Mouse (Mus musculus): ENCODE measurements around the gene Gimap8.
A peak's percentile ranks its signal among the peaks of the same experiment; 100 is the strongest.

Gene Gimap8

DNA sequence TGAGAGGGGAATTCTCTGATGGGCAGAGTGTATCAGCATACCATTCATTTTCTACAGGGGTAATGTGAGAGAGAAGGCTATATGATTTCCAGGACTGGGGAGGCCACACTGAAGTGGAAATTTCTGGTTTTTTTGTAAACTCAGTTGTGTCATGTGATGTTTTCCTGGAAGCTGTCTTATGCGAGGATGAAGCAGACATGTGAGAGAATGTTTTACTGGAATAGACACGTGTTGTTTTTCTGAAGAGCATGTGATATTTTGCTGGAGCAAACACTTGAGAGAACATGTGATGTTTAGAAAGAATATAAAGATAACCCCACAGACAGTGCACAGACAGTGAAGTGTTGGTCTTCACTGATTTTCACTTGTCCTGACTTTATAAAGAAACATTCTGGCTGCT, 8.5 kb upstream of the Gimap8 start:
- no peak for DNase-seq

DNA sequence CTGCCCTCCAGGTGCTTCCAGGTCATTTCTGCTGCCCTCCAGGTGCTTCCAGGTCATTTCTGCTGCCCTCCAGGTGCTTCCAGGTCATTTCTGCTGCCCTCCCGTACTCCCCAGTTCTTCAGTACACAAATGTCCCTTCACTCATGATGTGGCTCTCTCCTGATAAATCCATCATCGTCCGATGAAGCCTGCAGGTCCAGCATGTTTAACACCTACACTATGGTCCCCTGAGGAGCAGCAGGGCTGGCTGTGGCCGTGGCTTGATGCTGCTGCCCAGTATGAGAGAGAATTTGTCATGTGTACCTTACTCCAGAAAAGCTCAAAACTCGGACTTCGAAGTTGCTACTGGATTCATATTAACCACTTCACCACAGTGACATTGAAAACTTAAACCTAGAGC, 5.6 kb upstream of the Gimap8 start:
- DNase-seq: no peak

- DNase-seq: no peak
Measured at GRCm38 (mm10) chr6:48642764-48643292, 4.2 kb upstream of the Gimap8 start.

DNA sequence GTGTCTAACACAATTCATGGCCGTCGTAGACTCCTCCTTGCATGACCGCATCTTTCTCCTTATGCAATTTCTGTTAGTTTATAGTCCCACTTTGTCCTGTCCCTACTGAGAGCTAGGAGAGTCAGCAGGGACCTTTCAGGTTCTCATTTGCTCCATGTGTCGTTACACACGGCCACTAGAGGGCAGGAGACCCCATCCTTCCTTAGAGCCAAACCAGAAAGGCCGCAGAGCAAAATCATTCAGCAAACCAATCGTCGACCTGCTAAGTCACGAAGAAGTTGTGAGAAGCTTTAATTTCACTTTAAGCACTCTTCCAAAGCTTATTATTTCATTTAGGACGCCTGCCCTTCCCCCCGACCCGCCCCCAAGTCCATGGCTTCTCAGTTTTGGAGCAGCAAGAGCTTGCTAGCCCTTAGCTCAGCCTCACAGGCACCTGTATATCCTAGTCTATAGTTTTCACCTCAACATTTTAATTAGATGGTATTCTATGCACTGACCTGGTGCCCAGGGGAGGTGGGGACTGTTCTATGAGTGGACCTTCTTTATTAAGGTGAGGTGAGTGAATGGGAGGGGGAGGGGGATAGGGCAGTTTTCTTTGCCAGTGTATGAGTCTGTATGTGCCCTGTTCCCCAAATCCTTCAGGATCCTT, 1.2 kb upstream of the Gimap8 start:
- peak; percentile 44 for DNase-seq

GRCm38 (mm10) chr6:48646309-48646690, 734 bp upstream of the Gimap8 start:
- DNase-seq: no peak

DNA sequence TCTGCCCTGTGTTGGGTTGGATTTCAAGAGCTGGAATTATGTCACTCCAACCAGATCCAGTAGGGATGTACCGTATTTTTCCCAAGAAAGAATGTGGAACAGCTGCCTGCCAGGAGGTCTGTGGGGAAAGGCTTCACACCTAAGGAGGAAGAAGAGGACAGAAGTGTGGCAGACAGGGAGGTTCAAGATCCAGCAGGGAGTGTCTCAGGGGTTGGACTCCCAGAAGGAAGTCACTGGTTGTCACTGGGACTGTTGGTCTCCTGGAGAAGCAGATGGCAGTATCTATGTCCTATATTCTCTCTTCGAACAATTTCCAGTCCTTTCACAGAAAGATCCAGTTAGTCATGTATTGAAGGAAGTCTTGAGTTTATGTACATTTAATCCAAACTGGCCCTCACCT, 577 bp downstream of the Gimap8 start:
- DNase-seq: no peak

DNA sequence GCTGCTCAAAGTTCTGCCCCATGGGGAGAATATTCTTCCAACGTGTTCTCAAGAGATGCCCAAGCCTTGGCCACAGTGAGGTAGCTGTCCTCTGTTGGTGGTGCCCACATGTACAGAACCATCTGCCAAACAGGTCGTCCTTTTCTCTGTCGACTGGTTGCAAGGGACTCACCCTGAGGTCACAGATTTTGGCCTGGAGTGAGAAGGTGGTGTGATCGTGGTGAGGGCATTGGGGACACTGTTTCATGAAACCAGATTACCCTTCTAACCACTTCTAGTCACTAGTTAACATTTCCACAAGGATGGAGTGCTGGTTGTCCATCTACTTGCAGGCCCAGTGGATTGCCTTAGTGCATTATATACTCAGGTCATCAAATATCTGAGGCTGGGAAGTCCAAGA, 1.7 kb downstream of the Gimap8 start:
- DNase-seq: no peak

DNA sequence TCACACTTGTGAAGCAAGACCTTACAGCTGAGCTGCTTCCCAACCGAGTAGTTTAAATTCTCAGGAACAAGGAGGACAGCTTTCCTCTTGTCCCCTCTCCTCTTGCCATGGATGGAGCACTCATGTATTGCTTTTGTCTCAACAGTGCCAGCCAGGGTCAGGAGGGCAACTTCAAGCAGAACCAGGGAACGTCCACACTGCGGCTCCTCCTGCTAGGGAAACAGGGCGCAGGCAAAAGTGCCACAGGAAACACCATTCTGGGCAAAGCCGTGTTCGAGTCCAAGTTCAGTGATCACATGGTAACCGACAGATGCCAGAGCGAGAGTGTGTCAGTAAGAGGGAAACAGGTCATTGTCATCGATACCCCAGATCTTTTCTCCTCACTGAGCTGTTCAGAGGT, 3.0 kb downstream of the Gimap8 start:
- DNase-seq: no peak

- DNase-seq: no peak
Measured at GRCm38 (mm10) chr6:48658721-48659120, 11.7 kb downstream of the Gimap8 start.

DNA sequence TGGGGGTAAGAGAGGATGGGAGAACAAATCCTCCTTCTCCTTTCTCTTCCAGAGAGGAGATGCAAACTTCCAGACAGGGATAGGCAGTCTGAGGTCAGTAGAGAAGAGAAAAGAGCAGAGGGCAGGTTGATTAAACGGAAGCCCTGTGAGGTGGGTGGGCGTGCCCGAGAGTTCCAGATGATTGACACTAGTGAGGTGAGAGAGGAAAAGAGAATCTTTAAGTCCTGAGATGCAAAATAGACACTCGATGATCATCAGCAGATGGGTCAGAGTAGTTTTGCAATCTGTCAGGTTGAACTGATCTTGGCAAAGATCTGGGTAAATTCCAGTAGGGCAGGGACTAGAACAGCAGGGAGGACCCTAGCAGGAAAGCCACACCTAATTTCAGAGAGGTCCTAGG, 17.7 kb downstream of the Gimap8 start:
- DNase-seq: no peak

DNA sequence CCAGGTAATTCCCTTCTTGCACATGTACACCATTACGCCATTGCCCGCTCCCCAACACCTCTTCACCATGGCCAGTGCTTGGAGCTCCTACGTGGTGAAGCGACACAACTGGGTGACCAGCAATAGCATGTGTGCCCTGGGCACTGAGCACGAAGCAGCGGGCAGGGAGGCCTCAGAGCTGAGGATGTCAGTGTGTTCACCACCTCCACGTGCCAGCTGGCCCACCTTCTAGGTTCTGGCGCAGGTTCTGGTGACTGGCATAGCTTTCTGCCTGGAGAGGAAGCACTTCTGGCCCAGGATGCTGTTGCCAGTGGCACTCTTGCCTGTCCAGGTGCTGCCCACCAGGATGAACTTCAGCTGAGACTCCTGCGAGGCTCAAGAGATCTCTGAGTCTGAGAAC, 18.4 kb downstream of the Gimap8 start:
- DNase-seq: no peak

DNA sequence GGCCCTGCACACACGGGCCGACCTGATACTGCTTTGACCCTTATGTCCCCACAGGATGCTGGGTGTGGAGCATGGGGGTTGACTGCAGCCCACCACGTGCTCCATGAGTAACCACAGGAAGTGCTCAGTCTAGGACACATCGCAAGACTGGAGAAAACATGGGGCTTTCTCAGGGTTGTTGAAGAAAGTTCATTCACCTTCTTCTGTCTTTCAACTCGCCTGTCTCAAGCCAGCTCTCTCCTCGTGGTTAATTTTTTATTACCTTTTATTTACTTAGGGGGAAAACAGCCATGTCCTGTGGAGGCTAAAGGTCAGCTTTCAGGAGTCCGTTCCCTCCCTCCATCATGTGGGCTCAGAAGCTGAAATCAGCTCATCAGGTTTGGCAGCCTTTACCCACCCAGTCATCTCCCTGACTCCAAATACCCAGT, 19.1 kb downstream of the Gimap8 start:
- no peak for DNase-seq

GRCm38 (mm10) chr6:48668022-48668421, 21.0 kb downstream of the Gimap8 start:
- DNase-seq: no peak

- no peak for DNase-seq
Measured at GRCm38 (mm10) chr6:48669446-48669969, 22.5 kb downstream of the Gimap8 start.

GRCm38 (mm10) chr6:48674291-48675058, 27.4 kb downstream of the Gimap8 start:
- DNase-seq: no peak

GRCm38 (mm10) chr6:48675400-48675930, 28.4 kb downstream of the Gimap8 start:
- no peak for DNase-seq

DNA sequence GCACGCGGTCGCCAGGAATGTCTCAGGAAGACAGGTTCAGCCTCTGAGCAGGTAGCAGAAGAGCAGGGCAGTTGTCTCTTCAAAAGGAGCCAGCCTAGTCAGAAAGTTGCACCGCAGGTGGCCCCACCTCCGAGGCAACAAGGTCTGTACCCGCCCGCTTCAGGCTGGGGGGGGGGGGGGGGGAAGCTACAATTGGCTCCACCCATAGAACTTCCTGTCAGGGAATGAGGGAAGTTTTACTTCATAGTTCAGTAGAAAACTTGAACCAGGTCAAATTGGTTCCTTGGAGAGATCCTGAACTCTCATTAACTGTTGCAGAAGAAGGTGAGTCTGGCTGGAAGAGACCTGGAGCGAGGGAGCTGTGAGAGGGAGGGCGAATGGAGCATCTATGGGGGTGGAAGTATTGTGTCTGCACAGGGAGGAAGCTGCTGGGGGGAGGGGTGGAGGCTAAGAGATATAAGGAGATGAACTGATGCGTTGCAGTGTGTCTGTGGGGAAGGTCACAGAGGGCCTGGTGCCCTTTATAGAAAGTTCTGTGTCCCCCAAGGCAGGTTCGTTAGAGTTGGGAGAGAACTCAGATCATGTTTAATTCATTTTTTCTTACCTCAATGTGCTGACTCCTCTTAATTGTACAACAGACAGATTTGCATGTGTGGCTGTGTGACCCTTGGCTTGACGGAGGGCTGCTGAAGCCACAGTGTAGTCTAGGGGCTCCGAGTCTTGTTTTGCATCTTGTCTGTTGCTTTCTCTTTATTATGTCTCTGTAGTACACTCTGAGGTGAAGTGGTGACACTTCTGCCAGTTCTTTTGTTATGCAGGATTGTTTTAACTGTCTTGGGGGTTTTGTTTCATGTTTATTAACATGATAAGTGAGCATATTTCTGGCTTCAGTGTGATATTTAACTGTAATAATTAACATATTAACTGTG, 29.2 kb downstream of the Gimap8 start, which contains the start of gene Gimap9:
Gene Gimap9 (plus strand): TSS at position 199 of the 929 bp plus-strand sequence.
- no peak for DNase-seq

GRCm38 (mm10) chr6:48676860-48677415, 29.9 kb downstream of the Gimap8 start:
- DNase-seq: no peak

GRCm38 (mm10) chr6:48677492-48678345, 30.7 kb downstream of the Gimap8 start:
- DNase-seq: no peak

DNA sequence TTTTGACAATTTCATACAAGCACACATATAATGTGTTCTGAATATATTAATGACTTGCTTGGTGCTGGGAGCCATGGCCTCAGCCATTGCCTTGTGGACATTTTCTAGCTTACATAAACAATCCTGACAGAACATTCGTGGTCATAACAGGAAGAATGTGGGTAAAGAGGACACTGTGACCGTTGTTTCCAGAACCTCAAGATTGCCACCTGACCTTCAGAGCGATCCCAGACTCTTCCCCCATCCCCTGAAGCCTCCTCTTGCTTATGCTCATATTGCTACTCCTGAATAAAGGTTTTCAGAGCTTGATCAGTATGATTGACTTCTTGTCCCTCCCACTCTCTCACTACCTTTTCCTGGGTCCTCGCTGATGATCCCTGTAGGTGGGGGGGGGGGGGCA, 31.4 kb downstream of the Gimap8 start:
- no peak for DNase-seq

- DNase-seq: no peak
Measured at GRCm38 (mm10) chr6:48679701-48680100, 32.7 kb downstream of the Gimap8 start.
